Mouse (Mus musculus): ENCODE results near the gene Dkkl1.
"Not testable (repeated sequence)": the region's sequence is repeated elsewhere in the genome, so short reads cannot be mapped to it uniquely, and the experiment has no call there.

Gene Dkkl1

GRCm38 (mm10) chr7:45191803-45192363 lies 20.1 kb downstream of the Dkkl1 start:
- no peak for DNase-seq

GRCm38 (mm10) chr7:45191161-45191560 lies 20.8 kb downstream of the Dkkl1 start:
- DNase-seq: no peak

GRCm38 (mm10) chr7:45190186-45190585 lies 21.8 kb downstream of the Dkkl1 start:
- no peak for DNase-seq

GRCm38 (mm10) chr7:45189600-45189999 lies 22.3 kb downstream of the Dkkl1 start:
- DNase-seq: no peak

- no peak for DNase-seq
These were observed 26.0 kb downstream of the Dkkl1 start for GRCm38 (mm10) chr7:45185921-45186320.

GRCm38 (mm10) chr7:45183672-45184071 lies 28.3 kb downstream of the Dkkl1 start:
- no peak for DNase-seq

GRCm38 (mm10) chr7:45182606-45183005 lies 29.3 kb downstream of the Dkkl1 start:
- no peak for DNase-seq

GRCm38 (mm10) chr7:45182199-45182601 lies 29.7 kb downstream of the Dkkl1 start:
- peak; percentile 90 to 92 for DNase-seq

- no peak for DNase-seq
These were observed 30.4 kb downstream of the Dkkl1 start for GRCm38 (mm10) chr7:45181540-45181939.

- no peak for DNase-seq
These were observed 31.0 kb downstream of the Dkkl1 start, which contains the start of gene Pth2 for GRCm38 (mm10) chr7:45180896-45181477. TSS of gene Pth2 (plus strand) at chr7:45180995.

GRCm38 (mm10) chr7:45179469-45179868 lies 32.5 kb downstream of the Dkkl1 start, which contains the start of gene Gfy:
TSS of gene Gfy (minus strand) at chr7:45179569.
- no peak for DNase-seq

- DNase-seq: no peak
These were observed 33.4 kb downstream of the Dkkl1 start for GRCm38 (mm10) chr7:45178550-45178949.

- no peak for DNase-seq
These were observed 35.6 kb downstream of the Dkkl1 start for GRCm38 (mm10) chr7:45176356-45176755.

GRCm38 (mm10) chr7:45175929-45176328 lies 36.0 kb downstream of the Dkkl1 start:
- DNase-seq: no peak

GRCm38 (mm10) chr7:45175398-45175797 lies 36.5 kb downstream of the Dkkl1 start:
- DNase-seq: no peak

GRCm38 (mm10) chr7:45174567-45175280 lies 37.2 kb downstream of the Dkkl1 start:
- no peak for DNase-seq

GRCm38 (mm10) chr7:45173772-45174171 lies 38.2 kb downstream of the Dkkl1 start:
- DNase-seq: not testable (repeated sequence)

- peak in 1 of 2 experiments; percentile 38 for DNase-seq
These were observed 39.0 kb downstream of the Dkkl1 start for GRCm38 (mm10) chr7:45172974-45173373.

GRCm38 (mm10) chr7:45169495-45169894 lies 42.5 kb downstream of the Dkkl1 start:
- DNase-seq: no peak

GRCm38 (mm10) chr7:45168656-45169055 lies 43.3 kb downstream of the Dkkl1 start:
- no peak for DNase-seq

- no peak for DNase-seq
These were observed 44.0 kb downstream of the Dkkl1 start for GRCm38 (mm10) chr7:45167761-45168445.

- no peak for DNase-seq
These were observed 45.0 kb downstream of the Dkkl1 start for GRCm38 (mm10) chr7:45166950-45167401.

- DNase-seq: no peak
These were observed 46.2 kb downstream of the Dkkl1 start for GRCm38 (mm10) chr7:45165701-45166100.

Data from lung, postnatal 4 days (tissue).